Mouse (Mus musculus) bone marrow macrophage, adult 2 months (primary cell): ENCODE data around the gene Aif1l.

Experiments
- CTCF ChIP-seq: IDR thresholded peaks from 2 replicates; pipeline ENCODE4 v1.5.1; 2012; ENCODE audit warnings: low read depth, mild to moderate bottlenecking, low read length, moderate library complexity
- POLR2A ChIP-seq: IDR thresholded peaks from 2 replicates; pipeline ENCODE4 v1.6.1; 2012; ENCODE audit warnings: mild to moderate bottlenecking, low read depth, low read length, borderline replicate concordance

GRCm38 (mm10) chr2:31925936-31926335, 24.0 kb upstream of the Aif1l start:
- TF ChIP-seq POLR2A (no peak), CTCF (no peak)
